Mouse (Mus musculus) embryo, embryonic 9.5 days (tissue): Measurements from ENCODE around the gene Gm29735.
A peak's percentile ranks its signal among the peaks of the same experiment; 100 is the strongest.
"Not testable (repeated sequence)": the region's sequence is repeated elsewhere in the genome, so short reads cannot be mapped to it uniquely, and the experiment has no call there.

Experiments
- DNase-seq: peaks from one replicate; pipeline ENCODE4 v3.0.0-alpha.2; 2017; ENCODE audit errors: extremely low spot score

Gm29735 gene

GRCm38 (mm10) chr7:142157013-142157412, at the start of gene Gm29735:
TSS of gene Gm29735 (minus strand) at chr7:142157113.
- DNase-seq = not testable (repeated sequence)

- DNase-seq = no peak
These were observed 48.6 kb upstream of the Gm29735 start for GRCm38 (mm10) chr7:142205488-142205887.

- no peak for DNase-seq
These were observed 44.2 kb upstream of the Gm29735 start, which contains the start of gene Krtap5-3 for GRCm38 (mm10) chr7:142201064-142201463. TSS of gene Krtap5-3 (plus strand) at chr7:142201364.

GRCm38 (mm10) chr7:142198748-142199147, 41.8 kb upstream of the Gm29735 start:
- DNase-seq = no peak

GRCm38 (mm10) chr7:142190289-142190688, 33.4 kb upstream of the Gm29735 start, which contains the start of gene Gm10153:
TSS of gene Gm10153 (minus strand) at chr7:142190389.
- no peak for DNase-seq

GRCm38 (mm10) chr7:142188156-142188555, 31.2 kb upstream of the Gm29735 start:
- no peak for DNase-seq

- DNase-seq = no peak
These were observed 24.1 kb upstream of the Gm29735 start for GRCm38 (mm10) chr7:142181021-142181420.

GRCm38 (mm10) chr7:142178685-142179084, 21.8 kb upstream of the Gm29735 start:
- DNase-seq = no peak

GRCm38 (mm10) chr7:142175905-142176304, 19.0 kb upstream of the Gm29735 start, which contains the start of gene Krtap5-2:
TSS of gene Krtap5-2 (minus strand) at chr7:142176005.
- DNase-seq = not testable (repeated sequence)

- DNase-seq = peak; percentile 6
These were observed 12.9 kb upstream of the Gm29735 start for GRCm38 (mm10) chr7:142169836-142170235.

GRCm38 (mm10) chr7:142165639-142166038, 8.7 kb upstream of the Gm29735 start, which contains the start of gene Gm4553:
TSS of gene Gm4553 (minus strand) at chr7:142165739.
- DNase-seq = not testable (repeated sequence)

GRCm38 (mm10) chr7:142159366-142159765, 2.5 kb upstream of the Gm29735 start:
- no peak for DNase-seq

GRCm38 (mm10) chr7:142155308-142155707, 1.6 kb downstream of the Gm29735 start:
- no peak for DNase-seq

- no peak for DNase-seq
These were observed 4.7 kb downstream of the Gm29735 start for GRCm38 (mm10) chr7:142152191-142152590.

- no peak for DNase-seq
These were observed 8.3 kb downstream of the Gm29735 start for GRCm38 (mm10) chr7:142148633-142149032.

- peak; percentile 47 for DNase-seq
These were observed 10.9 kb downstream of the Gm29735 start for GRCm38 (mm10) chr7:142146033-142146432.

GRCm38 (mm10) chr7:142145413-142145940, 11.4 kb downstream of the Gm29735 start:
- no peak for DNase-seq

- no peak for DNase-seq
These were observed 12.4 kb downstream of the Gm29735 start, which contains the start of gene Gm45337 for GRCm38 (mm10) chr7:142144507-142144906. TSS of gene Gm45337 (minus strand) at chr7:142144607.

GRCm38 (mm10) chr7:142143506-142144010, 13.4 kb downstream of the Gm29735 start:
- DNase-seq = not testable (repeated sequence)

GRCm38 (mm10) chr7:142140696-142141095, 16.2 kb downstream of the Gm29735 start:
- no peak for DNase-seq

GRCm38 (mm10) chr7:142135934-142136333, 21.0 kb downstream of the Gm29735 start, which contains the start of gene Gm39115:
TSS of gene Gm39115 (minus strand) at chr7:142136034.
- not testable (repeated sequence) for DNase-seq

- peak; percentile 4 for DNase-seq
These were observed 22.5 kb downstream of the Gm29735 start for GRCm38 (mm10) chr7:142134206-142134995.
